Mouse (Mus musculus): Measurements from ENCODE around the gene Tfap2b. TPM values are rescaled to one million over a fixed set of nuclear protein-coding genes. Genes with fewer than 3 reads are reported as not detected.

Gene Tfap2b
- total and polyA plus RNA-seq, 3 experiments = not detected

DNA sequence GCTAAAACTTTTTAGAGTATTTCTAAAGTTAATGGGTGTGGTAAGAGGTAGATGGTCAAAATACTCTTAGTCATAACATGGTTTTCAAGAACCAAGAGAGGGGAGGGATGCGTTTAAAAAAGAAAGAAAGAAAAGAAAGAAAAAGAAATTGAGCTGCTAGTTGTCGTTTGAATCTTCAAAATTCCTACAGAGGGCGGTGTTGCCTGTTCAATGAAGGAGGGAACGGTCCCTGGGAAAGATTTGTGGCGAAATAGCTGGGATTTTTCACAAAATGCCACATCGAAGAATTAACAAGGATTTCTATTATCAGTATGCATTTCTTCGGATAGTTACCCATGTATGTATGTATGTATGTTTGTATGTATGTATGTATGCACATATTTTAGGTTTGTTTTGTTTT, 2.5 kb upstream of the Tfap2b start:
- no peak for TF ChIP-seq MYB (IDR thresholded peaks at IDR 0.05; ENCODE audit: low read depth, low read length)
- no peak for TF ChIP-seq ZKSCAN1 (IDR thresholded peaks at IDR 0.05; ENCODE audit: low read depth, low read length)
- no peak for TF ChIP-seq KAT2A (conservative IDR thresholded peaks at IDR 0.05; ENCODE audit: low read depth, low read length)
- TF ChIP-seq MAX (IDR thresholded peaks at IDR 0.05; ENCODE audit: low read length) = no peak
- no peak for TF ChIP-seq MEF2A (IDR thresholded peaks at IDR 0.05; ENCODE audit: extremely low read depth, insufficient replicate concordance, low read depth, low read length, poor library complexity, severe bottlenecking)
- no peak for TF ChIP-seq USF2 (IDR thresholded peaks at IDR 0.05; ENCODE audit: borderline replicate concordance in 1 of 2, insufficient read depth in 1 of 2, low read depth in 1 of 2, low read length in 2 of 2)
- no peak for TF ChIP-seq GABPA (IDR thresholded peaks at IDR 0.05; ENCODE audit: low read depth, low read length)
- no peak for TF ChIP-seq ETS1 (IDR thresholded peaks at IDR 0.05; ENCODE audit: low read depth, low read length)
- no peak for TF ChIP-seq E2F4 (IDR thresholded peaks at IDR 0.05; ENCODE audit: borderline replicate concordance, low read depth, low read length)
- TF ChIP-seq MXI1 (IDR thresholded peaks at IDR 0.05; ENCODE audit: low read depth, low read length) = no peak
- TF ChIP-seq ZMIZ1 (IDR thresholded peaks at IDR 0.05; ENCODE audit: low read depth, low read length) = no peak
- TF ChIP-seq MAFK (IDR thresholded peaks at IDR 0.05; ENCODE audit: borderline replicate concordance, low read depth, low read length) = no peak
- TF ChIP-seq POLR2A (IDR thresholded peaks at IDR 0.05; ENCODE audit: control insufficient read depth in 1 of 2, insufficient read depth in 1 of 2, low read depth in 1 of 2, low read length in 2 of 2, poor library complexity in 1 of 2) = no peak
- no peak for DNase-seq (ENCODE audit: low read depth, low spot score)
- H3K36me3 ChIP-seq (ENCODE audit: control insufficient read depth in 1 of 2, insufficient read depth in 2 of 2, low read length in 2 of 2) = no peaks in the 10 kb centered on the region
- no peak overlapping the region for H3K27ac ChIP-seq (ENCODE audit: control insufficient read depth, low read depth, low read length)
- H3K27me3 ChIP-seq (ENCODE audit: control insufficient read depth in 1 of 2, insufficient read depth in 2 of 2, low read length in 2 of 2) = no peaks in the 10 kb centered on the region
- H3K9me3 ChIP-seq (replicated peaks; ENCODE audit: insufficient read depth, low read length) = no peaks in the 10 kb centered on the region
- H3K4me1 ChIP-seq (ENCODE audit: control insufficient read depth in 1 of 2, insufficient read depth in 2 of 2, low read length in 2 of 2) = no peaks in the 10 kb centered on the region
- H3K9ac ChIP-seq (ENCODE audit: control insufficient read depth, low read depth, low read length, poor library complexity, severe bottlenecking) = no peak overlapping the region
- H3K79me2 ChIP-seq (ENCODE audit: control insufficient read depth, insufficient read depth, low read length, poor library complexity) = no peaks in the 10 kb centered on the region
- no peak overlapping the region for H3K4me3 ChIP-seq (ENCODE audit: control insufficient read depth in 1 of 2, insufficient read depth in 1 of 2, low read depth in 2 of 2, low read length in 2 of 2)

GRCm38 (mm10) chr1:19207611-19208010, 1.1 kb upstream of the Tfap2b start:
- Histone ChIP-seq H3K4me3 (ENCODE audit: control insufficient read depth in 1 of 2, insufficient read depth in 1 of 2, low read depth in 2 of 2, low read length in 2 of 2) (no peak overlapping the region), H3K36me3 (ENCODE audit: control insufficient read depth in 1 of 2, insufficient read depth in 2 of 2, low read length in 2 of 2) (no peaks in the 10 kb centered on the region), H3K9ac (ENCODE audit: control insufficient read depth, low read depth, low read length, poor library complexity, severe bottlenecking) (no peak overlapping the region), H3K4me1 (ENCODE audit: control insufficient read depth in 1 of 2, insufficient read depth in 2 of 2, low read length in 2 of 2) (no peaks in the 10 kb centered on the region), H3K27me3 (ENCODE audit: control insufficient read depth in 1 of 2, insufficient read depth in 2 of 2, low read length in 2 of 2) (no peaks in the 10 kb centered on the region), H3K9me3 (replicated peaks; ENCODE audit: insufficient read depth, low read length) (no peaks in the 10 kb centered on the region), H3K79me2 (ENCODE audit: control insufficient read depth, insufficient read depth, low read length, poor library complexity) (no peaks in the 10 kb centered on the region), H3K27ac (ENCODE audit: control insufficient read depth, low read depth, low read length) (no peak overlapping the region)
- no peak for DNase-seq (ENCODE audit: low read depth, low spot score)
- no peak for TF ChIP-seq MAFK (IDR thresholded peaks at IDR 0.05; ENCODE audit: borderline replicate concordance, low read depth, low read length)
- no peak for TF ChIP-seq USF2 (IDR thresholded peaks at IDR 0.05; ENCODE audit: borderline replicate concordance in 1 of 2, insufficient read depth in 1 of 2, low read depth in 1 of 2, low read length in 2 of 2)
- TF ChIP-seq POLR2AphosphoS2 (IDR thresholded peaks at IDR 0.05; ENCODE audit: low read length) = no peak
- TF ChIP-seq ETS1 (IDR thresholded peaks at IDR 0.05; ENCODE audit: low read depth, low read length) = no peak
- TF ChIP-seq ELF1 (IDR thresholded peaks at IDR 0.05; ENCODE audit: low read depth, low read length) = no peak

All from MEL (cell line).